9 mouse cellular contexts compared by ENCODE assay signal in genomic region chr8:94010101-94010705, GRCm38 (mm10). TPM values are rescaled to one million over a fixed set of nuclear protein-coding genes. Genes with fewer than 3 reads are reported as not detected.
DNase-seq lines count a peak whose midpoint lies in the region; ATAC-seq and TF ChIP-seq lines count a peak whose summit lies in the region.
"Had no signal": no experiment of that assay in that cellular context is flagged by ENCODE, and none has a peak within 500 bp of the region (broad histone marks: within the 10 kb centered on the region; RNA-seq: fewer than 3 reads in every experiment).

No protein-coding gene starts in this region.

- DNase-seq in heart, adult 18-20 months = no peak
- DNase-seq in CD4-positive, CD25-positive, alpha-beta regulatory T cell, adult 2 months (ENCODE audit: low read depth, low spot score) = peak; percentile 46
- DNase-seq in left cerebral cortex, adult 2 months (ENCODE audit: extremely low spot score in 1 of 2, low spot score in 2 of 2) = no peak
- DNase-seq in urinary bladder, postnatal 36 days (ENCODE audit: low spot score in 2 of 2) = no peak
- no peak for DNase-seq in left cerebral cortex, adult 9 months (ENCODE audit: low spot score in 2 of 2)
- DNase-seq: layer of hippocampus, adult 9-11 months had no signal

- H3K27me3 ChIP-seq in heart, embryonic 14.5 days (ENCODE audit: control insufficient read depth, insufficient read depth, low read length) = no peaks in the 10 kb centered on the region
- no peaks in the 10 kb centered on the region for H3K27me3 ChIP-seq in forebrain, embryonic 13.5 days
- H3K27me3 ChIP-seq in liver, embryonic 16.5 days (ENCODE audit: control insufficient read depth, insufficient read depth, low read depth, low read length) = no peaks in the 10 kb centered on the region

- no peak overlapping the region for H3K9ac ChIP-seq in heart, embryonic 14.5 days (ENCODE audit: low read length)
- no peak overlapping the region for H3K9ac ChIP-seq in forebrain, embryonic 13.5 days
- H3K9ac ChIP-seq in liver, embryonic 16.5 days (ENCODE audit: low read depth, low read length) = peak overlapping the region; percentile 40

- 62% methylated on average over 2 of the region's 2 CpGs for WGBS in heart, embryonic 14.5 days
- 26% methylated on average over 2 of the region's 2 CpGs for WGBS in forebrain, embryonic 13.5 days
- 45% methylated on average over 2 of the region's 2 CpGs for WGBS in liver, embryonic 16.5 days (ENCODE audit: insufficient replicate concordance)

- H3K4me2 ChIP-seq in heart, embryonic 14.5 days (ENCODE audit: low read length) = peak overlapping the region; percentile 86; the same call in 1 of the 2 replicates
- H3K4me2 ChIP-seq in forebrain, embryonic 13.5 days = peak overlapping the region; percentile 74
- H3K4me2 ChIP-seq in liver, embryonic 16.5 days (ENCODE audit: low read depth, low read length) = peak overlapping the region; percentile 57

- H3K4me3 ChIP-seq in heart, embryonic 14.5 days (ENCODE audit: control insufficient read depth in 1 of 2, insufficient read depth in 1 of 2, low read depth in 1 of 2, low read length in 2 of 2) = no peak overlapping the region
- H3K4me3 ChIP-seq in forebrain, embryonic 13.5 days = 0 out of 2 replicates have a peak overlapping the region, but pooled peaks have one; percentile 93
- peak overlapping the region; percentile 40 for H3K4me3 ChIP-seq in liver, embryonic 16.5 days (ENCODE audit: low read depth, low read length)
- H3K4me3 ChIP-seq in left cerebral cortex, adult 2 months = no peak overlapping the region; the same call in 1 of the 2 replicates

- TF ChIP-seq CTCF in left cerebral cortex, adult 2 months (IDR thresholded peaks at IDR 0.05) = no peak

- H3K27ac ChIP-seq in heart, embryonic 14.5 days (replicated peaks in 1 of 2; ENCODE audit: control insufficient read depth in 1 of 2, insufficient read depth in 1 of 2, low read depth in 2 of 2, low read length in 2 of 2) = no peak overlapping the region
- no peak overlapping the region for H3K27ac ChIP-seq in forebrain, embryonic 13.5 days
- peak overlapping the region; percentile 58 for H3K27ac ChIP-seq in liver, embryonic 16.5 days (ENCODE audit: low read length)
- no peak overlapping the region for H3K27ac ChIP-seq in left cerebral cortex, adult 2 months

- H3K9me3 ChIP-seq in heart, embryonic 14.5 days (ENCODE audit: control insufficient read depth, low read length) = no peaks in the 10 kb centered on the region
- H3K9me3 ChIP-seq in forebrain, embryonic 13.5 days (replicated peaks) = no peaks in the 10 kb centered on the region
- no peaks in the 10 kb centered on the region for H3K9me3 ChIP-seq in liver, embryonic 16.5 days (replicated peaks; ENCODE audit: control insufficient read depth, low read length)

- ATAC-seq in heart, embryonic 14.5 days (ENCODE audit: insufficient number of reproducible peaks, insufficient read depth, low FRiP score, low read depth) = no peak
- no peak for ATAC-seq in forebrain, embryonic 13.5 days
- ATAC-seq in liver, embryonic 16.5 days (ENCODE audit: low read depth) = no peak

- peaks cover 12 to 24% of the 10 kb centered on the region in 2 experiments; a peak in 3 of 4 replicates for H3K4me1 ChIP-seq in heart, embryonic 14.5 days (ENCODE audit: control insufficient read depth in 2 of 2, insufficient read depth in 2 of 2, low read length in 2 of 2)
- H3K4me1 ChIP-seq in forebrain, embryonic 13.5 days = peaks cover 38% of the 10 kb centered on the region
- peaks cover 37% of the 10 kb centered on the region for H3K4me1 ChIP-seq in liver, embryonic 16.5 days (ENCODE audit: control insufficient read depth, low read depth, low read length)

- H3K36me3 ChIP-seq in heart, embryonic 14.5 days (ENCODE audit: control insufficient read depth, insufficient read depth, low read length) = 0 out of 2 replicates have a peak, but pooled peaks cover 5% of the 10 kb centered on the region
- H3K36me3 ChIP-seq in forebrain, embryonic 13.5 days (ENCODE audit: poor library complexity, severe bottlenecking) = 0 out of 2 replicates have a peak, but pooled peaks cover 4% of the 10 kb centered on the region
- peaks cover 2% of the 10 kb centered on the region; the same call in 1 of the 2 replicates for H3K36me3 ChIP-seq in liver, embryonic 16.5 days (ENCODE audit: control insufficient read depth, insufficient read depth)

- intact Hi-C loops in left cerebral cortex, adult 2 months (cut with DNase I) = no loop called here

RNA-seq across cellular contexts. Expression of gene Amfr, which starts 2.4 kb away (rescaled TPM):
- 60.3 and 63.1 TPM in 2 replicates for polyA plus RNA-seq in heart, embryonic 14.5 days (2014; fragmentation: Nextera tagmentation; extraction: Ambion mirVana)
- total RNA-seq in heart, adult 18-20 months (2021) = 100 to 1,000 TPM; 130 to 155 TPM
- polyA plus RNA-seq in forebrain, embryonic 13.5 days (2015; fragmentation: Nextera tagmentation; extraction: Ambion mirVana) = 50.8 TPM in 2 replicates
- 31.5 and 38.6 TPM in 2 replicates for polyA plus RNA-seq in liver, embryonic 16.5 days (2015; fragmentation: Nextera tagmentation; extraction: Ambion mirVana)
- total RNA-seq in left cerebral cortex, adult 2 months (2021) = 100 to 1,000 TPM; 114 to 118 TPM

RNA-seq across cellular contexts. Expression of gene Nudt21, which starts 26.6 kb away (rescaled TPM):
- polyA plus RNA-seq in heart, embryonic 14.5 days (2014; fragmentation: Nextera tagmentation; extraction: Ambion mirVana) = 85.6 and 88.1 TPM in 2 replicates
- total RNA-seq in heart, adult 18-20 months (2021) = 10 to 100 TPM; 23.6 to 24.7 TPM
- polyA plus RNA-seq in forebrain, embryonic 13.5 days (2015; fragmentation: Nextera tagmentation; extraction: Ambion mirVana) = 175 and 190 TPM in 2 replicates
- 73.7 and 81.3 TPM in 2 replicates for polyA plus RNA-seq in liver, embryonic 16.5 days (2015; fragmentation: Nextera tagmentation; extraction: Ambion mirVana)
- 10 to 100 TPM; 46.3 to 51.4 TPM for total RNA-seq in left cerebral cortex, adult 2 months (2021)

RNA-seq across cellular contexts. Expression of gene Ogfod1, which starts 26.8 kb away (rescaled TPM):
- polyA plus RNA-seq in heart, embryonic 14.5 days (2014; fragmentation: Nextera tagmentation; extraction: Ambion mirVana) = 11.9 and 12.2 TPM in 2 replicates
- total RNA-seq in heart, adult 18-20 months (2021) = 10 to 100 TPM; 31.0 to 35.5 TPM
- 13.3 and 14.3 TPM in 2 replicates for polyA plus RNA-seq in forebrain, embryonic 13.5 days (2015; fragmentation: Nextera tagmentation; extraction: Ambion mirVana)
- 4.4 and 5.5 TPM in 2 replicates for polyA plus RNA-seq in liver, embryonic 16.5 days (2015; fragmentation: Nextera tagmentation; extraction: Ambion mirVana)
- total RNA-seq in left cerebral cortex, adult 2 months (2021) = 100 to 1,000 TPM in 1 of 2 experiments, 10 to 100 TPM in 1; 99.2 to 104 TPM

Comparison
In these comparisons a context has a peak if more than half of its experiments do, and no peak if none do; other contexts are left out.
1. H3K4me3 ChIP-seq: peak in forebrain, embryonic 13.5 days (single experiment) and liver, embryonic 16.5 days (single experiment); none in heart, embryonic 14.5 days (0 of 2) and left cerebral cortex, adult 2 months (single experiment).
2. Peak in every context shown above with its lines, with median percentiles within 50 percentile points of each other: H3K4me2 ChIP-seq.